Mouse (Mus musculus) hindbrain, embryonic 16.5 days (tissue): ENCODE data around the gene Nme7. TPM values are rescaled to one million over a fixed set of nuclear protein-coding genes. Genes with fewer than 3 reads are reported as not detected.

Experiments
- ATAC-seq: fragments of 200-750 bp; cut with Nextera tagmentation; 2 replicates; pipeline ENCODE4 v1.8.0; 2017; ENCODE audit warnings: moderate TSS enrichment, moderate library complexity
- H3K27ac ChIP-seq: fragments of 300-500 bp; sonication (generic); 2 replicates; pipeline ENCODE4 v1.5.1; 2014; ENCODE audit warnings: low read depth, mild to moderate bottlenecking, control low read depth, low read length, moderate library complexity
- H3K27me3 ChIP-seq: fragments of 300-500 bp; sonication (generic); replicated peaks from 2 replicates; pipeline ENCODE4 v1.6.1; 2014; ENCODE audit warnings: low read length; ENCODE audit not compliant: control insufficient read depth, insufficient read depth
- H3K36me3 ChIP-seq: fragments of 300-500 bp; sonication (generic); 2 replicates; pipeline ENCODE4 v1.6.1; 2014; ENCODE audit warnings: mild to moderate bottlenecking, low read length, moderate library complexity, mixed read lengths; ENCODE audit not compliant: control insufficient read depth, insufficient read depth
- H3K4me1 ChIP-seq: fragments of 300-500 bp; sonication (generic); 2 replicates; pipeline ENCODE4 v1.6.1; 2014; ENCODE audit warnings: low read depth, low read length; ENCODE audit not compliant: control insufficient read depth, insufficient read depth
- H3K4me2 ChIP-seq: fragments of 300-500 bp; sonication (generic); 2 replicates; pipeline ENCODE4 v1.6.1; 2014; ENCODE audit warnings: mild to moderate bottlenecking, low read length, control low read depth, moderate library complexity
- H3K4me3 ChIP-seq: fragments of 300-500 bp; sonication (generic); 2 replicates; pipeline ENCODE4 v1.5.1; 2014; ENCODE audit warnings: mild to moderate bottlenecking, low read length, control low read depth, moderate library complexity
- H3K9ac ChIP-seq: fragments of 300-500 bp; sonication (generic); 2 replicates; pipeline ENCODE4 v1.6.1; 2014; ENCODE audit warnings: low read depth, mild to moderate bottlenecking, control low read depth, low read length, moderate library complexity
- H3K9me3 ChIP-seq: fragments of 300-500 bp; sonication (generic); 2 replicates; pipeline ENCODE4 v1.6.1; 2014; ENCODE audit warnings: mild to moderate bottlenecking, low read length, moderate library complexity; ENCODE audit not compliant: control insufficient read depth
- WGBS: fragments of 180-500 bp; shearing (Covaris S2); extraction: QIAGEN DNeasy Blood & Tissue Kit; methylation state at CpG from one replicate; pipeline ENCODE4 v1.1.7; 2014; 5-methylcytosine and 5-hydroxymethylcytosine counted together
- polyA plus RNA-seq: library from polyadenylated mRNA; unstranded; fragments of >200 nt; fragmentation: Nextera tagmentation; extraction: Ambion mirVana; gene quantifications from 2 replicates; pipeline ENCODE4 v1.2.1, GENCODE M21; 2015

Gene Nme7
- 32.0 and 35.8 TPM in 2 replicates for polyA plus RNA-seq

GRCm38 (mm10) chr1:164303821-164304220, at the start of gene Nme7:
TSS of gene Nme7 (plus strand) at chr1:164304121.
- Histone ChIP-seq H3K36me3 (peaks cover 25% of the 10 kb centered on the region), H3K9me3 (no peaks in the 10 kb centered on the region), H3K4me2 (no peak within 1 kb of the TSS), H3K9ac (no peak within 1 kb of the TSS), H3K4me3 (no peak within 1 kb of the TSS), H3K4me1 (peaks cover 11% of the 10 kb centered on the region), H3K27me3 (no peaks in the 10 kb centered on the region), H3K27ac (no peak within 1 kb of the TSS)
- no peak for ATAC-seq
- 87% methylated on average over 5 of the region's 5 CpGs for WGBS

GRCm38 (mm10) chr1:164254836-164255235, 49.1 kb upstream of the Nme7 start:
- no peak for ATAC-seq

GRCm38 (mm10) chr1:164260171-164261028, 43.5 kb upstream of the Nme7 start:
- Histone ChIP-seq H3K36me3 (peaks cover 7% of the 10 kb centered on the region; the same call in 1 of the 2 replicates), H3K27ac (no peak overlapping the region), H3K27me3 (no peaks in the 10 kb centered on the region), H3K4me3 (no peak overlapping the region), H3K4me1 (no peaks in the 10 kb centered on the region), H3K9ac (no peak overlapping the region), H3K4me2 (no peak overlapping the region), H3K9me3 (no peaks in the 10 kb centered on the region)
- ATAC-seq = no peak
- 89% methylated on average over 16 of the region's 16 CpGs for WGBS

More at GRCm38 (mm10) chr1:164254836-164255235, 49.1 kb upstream of the Nme7 start:
- Histone ChIP-seq H3K27me3 (no peaks in the 10 kb centered on the region), H3K4me3 (no peak overlapping the region), H3K36me3 (0 out of 2 replicates have a peak, but pooled peaks cover 2% of the 10 kb centered on the region), H3K4me1 (peaks cover 11% of the 10 kb centered on the region), H3K9me3 (no peaks in the 10 kb centered on the region), H3K9ac (no peak overlapping the region), H3K27ac (no peak overlapping the region), H3K4me2 (no peak overlapping the region)
- WGBS = 82% methylated on average over 3 of the region's 3 CpGs

- 91% methylated on average over 7 of the region's 7 CpGs for WGBS
- Histone ChIP-seq H3K4me2 (no peak overlapping the region), H3K4me3 (no peak overlapping the region), H3K9ac (no peak overlapping the region), H3K4me1 (no peaks in the 10 kb centered on the region), H3K27ac (no peak overlapping the region), H3K27me3 (no peaks in the 10 kb centered on the region), H3K9me3 (no peaks in the 10 kb centered on the region), H3K36me3 (peaks cover 7% of the 10 kb centered on the region; the same call in 1 of the 2 replicates)
- no peak for ATAC-seq
Measured at GRCm38 (mm10) chr1:164261553-164261952, 42.4 kb upstream of the Nme7 start.

GRCm38 (mm10) chr1:164270941-164271340, 33.0 kb upstream of the Nme7 start:
- ATAC-seq = no peak
- Histone ChIP-seq H3K4me3 (no peak overlapping the region), H3K4me2 (no peak overlapping the region), H3K27ac (no peak overlapping the region), H3K9ac (no peak overlapping the region), H3K4me1 (no peaks in the 10 kb centered on the region), H3K36me3 (no peaks in the 10 kb centered on the region), H3K9me3 (no peaks in the 10 kb centered on the region), H3K27me3 (no peaks in the 10 kb centered on the region)
- WGBS = 93% methylated on average over 7 of the region's 7 CpGs

GRCm38 (mm10) chr1:164273659-164274058, 30.3 kb upstream of the Nme7 start:
- H3K9ac ChIP-seq = no peak overlapping the region
- no peak overlapping the region for H3K27ac ChIP-seq
- 74% methylated on average over 6 of the region's 6 CpGs for WGBS
- H3K9me3 ChIP-seq = no peaks in the 10 kb centered on the region
- no peaks in the 10 kb centered on the region for H3K27me3 ChIP-seq
- no peak for ATAC-seq
- H3K4me3 ChIP-seq = no peak overlapping the region
- no peaks in the 10 kb centered on the region for H3K36me3 ChIP-seq
- H3K4me2 ChIP-seq = no peak overlapping the region
- H3K4me1 ChIP-seq = no peaks in the 10 kb centered on the region

- Histone ChIP-seq H3K9me3 (no peaks in the 10 kb centered on the region), H3K27me3 (no peaks in the 10 kb centered on the region), H3K4me3 (peak within 1 kb of the TSS; percentile 61), H3K9ac (peak within 1 kb of the TSS; percentile 68), H3K4me1 (no peaks in the 10 kb centered on the region), H3K27ac (peak within 1 kb of the TSS; percentile 85), H3K4me2 (peak within 1 kb of the TSS; percentile 61), H3K36me3 (0 out of 2 replicates have a peak, but pooled peaks cover 2% of the 10 kb centered on the region)
- ATAC-seq = peak; percentile 100
- 0% methylated on average over 30 of the region's 31 CpGs for WGBS
Measured at GRCm38 (mm10) chr1:164275455-164275954, 28.4 kb upstream of the Nme7 start, which contains the start of gene Ccdc181. TSS of gene Ccdc181 (plus strand) at chr1:164275585.

GRCm38 (mm10) chr1:164276552-164276951, 27.4 kb upstream of the Nme7 start:
- H3K27ac ChIP-seq = no peak overlapping the region
- H3K4me3 ChIP-seq = no peak overlapping the region
- no peak overlapping the region for H3K9ac ChIP-seq
- H3K36me3 ChIP-seq = 0 out of 2 replicates have a peak, but pooled peaks cover 4% of the 10 kb centered on the region
- WGBS = 80% methylated on average over 3 of the region's 3 CpGs
- ATAC-seq = no peak
- no peak overlapping the region for H3K4me2 ChIP-seq
- H3K4me1 ChIP-seq = no peaks in the 10 kb centered on the region
- no peaks in the 10 kb centered on the region for H3K27me3 ChIP-seq
- no peaks in the 10 kb centered on the region for H3K9me3 ChIP-seq

GRCm38 (mm10) chr1:164279332-164279731, 24.6 kb upstream of the Nme7 start:
- ATAC-seq = no peak
- no peak overlapping the region for H3K4me2 ChIP-seq
- peaks cover 6% of the 10 kb centered on the region; the same call in 1 of the 2 replicates for H3K36me3 ChIP-seq
- no peaks in the 10 kb centered on the region for H3K27me3 ChIP-seq
- no peaks in the 10 kb centered on the region for H3K9me3 ChIP-seq
- H3K27ac ChIP-seq = no peak overlapping the region
- no peak overlapping the region for H3K9ac ChIP-seq
- H3K4me3 ChIP-seq = no peak overlapping the region
- H3K4me1 ChIP-seq = no peaks in the 10 kb centered on the region
- WGBS = 72% methylated on average over 4 of the region's 4 CpGs
